8 mouse cellular contexts compared by ENCODE assay signal in genomic region chr11:3853481-3854034, GRCm38 (mm10). TPM values are rescaled to one million over a fixed set of nuclear protein-coding genes. Genes with fewer than 3 reads are reported as not detected.
DNase-seq lines count a peak whose midpoint lies in the region; ATAC-seq and TF ChIP-seq lines count a peak whose summit lies in the region.

No protein-coding gene starts in this region.

- no peaks in the 10 kb centered on the region for H3K27me3 ChIP-seq in heart, adult 2 months (ENCODE audit: control insufficient read depth, insufficient read depth, low read length)
- no peaks in the 10 kb centered on the region for H3K27me3 ChIP-seq in heart, embryonic 11.5 days (ENCODE audit: control insufficient read depth, insufficient read depth, low read length)
- H3K27me3 ChIP-seq in heart, embryonic 14.5 days (ENCODE audit: control insufficient read depth, insufficient read depth, low read length) = no peaks in the 10 kb centered on the region

- ATAC-seq in heart, embryonic 11.5 days (replicated peaks; ENCODE audit: insufficient number of reproducible peaks, low FRiP score, low TSS enrichment) = no peak
- peak; percentile 71 for ATAC-seq in heart, embryonic 14.5 days (ENCODE audit: insufficient number of reproducible peaks, insufficient read depth, low FRiP score, low read depth)

- no peak for TF ChIP-seq EP300 in heart, adult 2 months (IDR thresholded peaks at IDR 0.05; ENCODE audit: insufficient read depth, low read depth, low read length)

- intact Hi-C loops in heart, adult 2 months (cut with DNase I) = no loop called here

- H3K4me3 ChIP-seq in heart, adult 2 months = no peak overlapping the region
- H3K4me3 ChIP-seq in heart, embryonic 11.5 days (ENCODE audit: low read depth, low read length) = no peak overlapping the region
- H3K4me3 ChIP-seq in heart, embryonic 14.5 days (ENCODE audit: control insufficient read depth in 1 of 2, insufficient read depth in 1 of 2, low read depth in 1 of 2, low read length in 2 of 2) = no peak overlapping the region

- H3K9me3 ChIP-seq in heart, embryonic 11.5 days (replicated peaks; ENCODE audit: control insufficient read depth, low read length) = no peaks in the 10 kb centered on the region
- 0 out of 2 replicates have a peak, but pooled peaks cover 4% of the 10 kb centered on the region for H3K9me3 ChIP-seq in heart, embryonic 14.5 days (ENCODE audit: control insufficient read depth, low read length)

- no peak for TF ChIP-seq CTCF in heart, adult 2 months (IDR thresholded peaks at IDR 0.05)

- H3K4me2 ChIP-seq in heart, embryonic 11.5 days = no peak overlapping the region
- no peak overlapping the region for H3K4me2 ChIP-seq in heart, embryonic 14.5 days (ENCODE audit: low read length)

- H3K9ac ChIP-seq in heart, adult 2 months (ENCODE audit: low read depth, low read length) = no peak overlapping the region
- H3K9ac ChIP-seq in heart, embryonic 11.5 days (ENCODE audit: low read depth, low read length) = no peak overlapping the region
- no peak overlapping the region for H3K9ac ChIP-seq in heart, embryonic 14.5 days (ENCODE audit: low read length)

- 31% methylated on average over 5 of the region's 5 CpGs for WGBS in heart, adult 2 months
- WGBS in heart, embryonic 11.5 days (ENCODE audit: insufficient replicate concordance) = 75% methylated on average over 5 of the region's 5 CpGs
- 40% methylated on average over 5 of the region's 5 CpGs for WGBS in heart, embryonic 14.5 days

- no peaks in the 10 kb centered on the region for H3K79me2 ChIP-seq in heart, adult 2 months (replicated peaks; ENCODE audit: control insufficient read depth, insufficient read depth, low read length)

- H3K4me1 ChIP-seq in heart, adult 2 months (ENCODE audit: control insufficient read depth, insufficient read depth, low read length) = 0 out of 2 replicates have a peak, but pooled peaks cover 2% of the 10 kb centered on the region
- no peaks in the 10 kb centered on the region for H3K4me1 ChIP-seq in heart, embryonic 11.5 days (ENCODE audit: control insufficient read depth, insufficient read depth, low read length)
- peaks cover 7% of the 10 kb centered on the region in 2 experiments; a peak in 3 of 4 replicates for H3K4me1 ChIP-seq in heart, embryonic 14.5 days (ENCODE audit: control insufficient read depth in 2 of 2, insufficient read depth in 2 of 2, low read length in 2 of 2)

- TF ChIP-seq POLR2A in heart, adult 2 months (IDR thresholded peaks at IDR 0.05; ENCODE audit: insufficient read depth, low read depth, low read length) = no peak

- no peaks in the 10 kb centered on the region for H3K36me3 ChIP-seq in heart, adult 2 months (ENCODE audit: control insufficient read depth, insufficient read depth, low read length)
- H3K36me3 ChIP-seq in heart, embryonic 11.5 days (ENCODE audit: control insufficient read depth, insufficient read depth, low read length) = no peaks in the 10 kb centered on the region
- H3K36me3 ChIP-seq in heart, embryonic 14.5 days (ENCODE audit: control insufficient read depth, insufficient read depth, low read length) = no peaks in the 10 kb centered on the region

- DNase-seq in heart, adult 2 months = peak in 1 of 2 experiments; percentile 60
- DNase-seq in cerebellum, adult 11-12 months = peak; percentile 97
- DNase-seq in left cerebral cortex, adult 9 months (ENCODE audit: low spot score in 2 of 2) = peak; percentile 58 to 83
- peak; percentile 87 for DNase-seq in telencephalon, adult 2 months (ENCODE audit: low read depth, low spot score)
- no peak for DNase-seq in urinary bladder, postnatal 14 days (ENCODE audit: low spot score)
- DNase-seq in urinary bladder, postnatal 4 days (ENCODE audit: low spot score in 2 of 2) = no peak

- H3K27ac ChIP-seq in heart, adult 2 months = peak overlapping the region; percentile 63
- H3K27ac ChIP-seq in heart, embryonic 11.5 days (ENCODE audit: low read depth, low read length) = no peak overlapping the region
- peak overlapping the region in 1 of 2 experiments; percentile 47; a peak in 2 of 4 replicates for H3K27ac ChIP-seq in heart, embryonic 14.5 days (replicated peaks in 1 of 2; ENCODE audit: control insufficient read depth in 1 of 2, insufficient read depth in 1 of 2, low read depth in 2 of 2, low read length in 2 of 2)

RNA-seq across cellular contexts. Expression of gene Osbp2, which starts 10.1 kb away (rescaled TPM):
- total RNA-seq in heart, adult 2 months (2021) = 10 to 100 TPM; 12.9 to 16.2 TPM
- polyA plus RNA-seq in heart, adult 2 months (2012; rRNA removed) = 10.9 and 14.2 TPM in 2 replicates
- 0.13 and 0.23 TPM in 2 replicates for polyA plus RNA-seq in heart, embryonic 11.5 days (2014; fragmentation: Nextera tagmentation; extraction: Ambion mirVana)
- polyA plus RNA-seq in heart, embryonic 14.5 days (2014; fragmentation: Nextera tagmentation; extraction: Ambion mirVana) = 0.34 and 0.85 TPM in 2 replicates

RNA-seq across cellular contexts. Expression of gene 4921536K21Rik, which starts 41.3 kb away (rescaled TPM):
- under 1 TPM; 0.57 to 0.81 TPM for total RNA-seq in heart, adult 2 months (2021)
- 0.57 and 0.76 TPM in 2 replicates for polyA plus RNA-seq in heart, adult 2 months (2012; rRNA removed)
- polyA plus RNA-seq in heart, embryonic 11.5 days (2014; fragmentation: Nextera tagmentation; extraction: Ambion mirVana) = not detected in 2 replicates
- not detected in 2 replicates for polyA plus RNA-seq in heart, embryonic 14.5 days (2014; fragmentation: Nextera tagmentation; extraction: Ambion mirVana)

RNA-seq across cellular contexts. Expression of gene Dusp18, which starts 41.5 kb away (rescaled TPM):
- 10 to 100 TPM; 32.6 to 47.8 TPM for total RNA-seq in heart, adult 2 months (2021)
- polyA plus RNA-seq in heart, adult 2 months (2012; rRNA removed) = 29.1 and 52.6 TPM in 2 replicates
- polyA plus RNA-seq in heart, embryonic 11.5 days (2014; fragmentation: Nextera tagmentation; extraction: Ambion mirVana) = 11.9 and 12.2 TPM in 2 replicates
- polyA plus RNA-seq in heart, embryonic 14.5 days (2014; fragmentation: Nextera tagmentation; extraction: Ambion mirVana) = 11.5 and 11.6 TPM in 2 replicates

Comparison
In these comparisons a context has a peak if more than half of its experiments do, and no peak if none do; other contexts are left out.
1. DNase-seq: peak in cerebellum, adult 11-12 months (single experiment), left cerebral cortex, adult 9 months (2 of 2) and telencephalon, adult 2 months (single experiment); none in urinary bladder, postnatal 14 days (single experiment) and urinary bladder, postnatal 4 days (0 of 2).